Mouse (Mus musculus) ES-E14 (cell line): ENCODE data around the gene Clgn. TPM values are rescaled to one million over a fixed set of nuclear protein-coding genes. Genes with fewer than 3 reads are reported as not detected.

Experiments
- DNase-seq: peaks from one replicate; pipeline ENCODE4 v3.0.0-alpha.2; 2013; ENCODE audit warnings: low read depth, low spot score
- H3K27ac ChIP-seq: 2 replicates; pipeline ENCODE4 v1.5.1; 2012; ENCODE audit warnings: low read depth, mild to moderate bottlenecking, low read length, moderate library complexity, mixed read lengths; ENCODE audit not compliant: poor library complexity, insufficient read depth, severe bottlenecking
- H3K36me3 ChIP-seq: 2 replicates; pipeline ENCODE4 v1.6.1; 2012; ENCODE audit warnings: mild to moderate bottlenecking, low read length, moderate library complexity, mixed read lengths; ENCODE audit not compliant: control insufficient read depth, poor library complexity, insufficient read depth, severe bottlenecking
- H3K4me1 ChIP-seq, 2 experiments: fragments of 150-350 bp in 1 of 2; sonication (generic) in 1 of 2; 2 replicates each; pipeline ENCODE4 v1.6.1; 2012; ENCODE audit warnings: low read length in 2 of 2, mild to moderate bottlenecking in 1 of 2, mixed read lengths in 1 of 2; ENCODE audit not compliant: control insufficient read depth in 2 of 2, insufficient read depth in 2 of 2, poor library complexity in 1 of 2
- H3K4me3 ChIP-seq, 2 experiments: fragments of 150-350 bp in 1 of 2; sonication (generic) in 1 of 2; 2 replicates each; pipeline ENCODE4 v1.5.1; 2012; ENCODE audit warnings: low read length in 2 of 2, low read depth in 1 of 2, mild to moderate bottlenecking in 1 of 2, mixed read lengths in 1 of 2; ENCODE audit not compliant: insufficient read depth in 1 of 2, poor library complexity in 1 of 2, severe bottlenecking in 1 of 2
- H3K9ac ChIP-seq: 2 replicates; pipeline ENCODE4 v1.6.1; 2012; ENCODE audit warnings: low read depth, mild to moderate bottlenecking, low read length, mixed read lengths; ENCODE audit not compliant: poor library complexity, insufficient read depth, severe bottlenecking
- H3K9me3 ChIP-seq: fragments of 150-350 bp; sonication (generic); 2 replicates; pipeline ENCODE4 v1.6.1; 2012; ENCODE audit warnings: low read depth, mild to moderate bottlenecking, low read length; ENCODE audit not compliant: control insufficient read depth, insufficient read depth
- CHD2 ChIP-seq: IDR thresholded peaks from 2 replicates; pipeline ENCODE4 v1.6.1; 2014; ENCODE audit warnings: mild to moderate bottlenecking, low read depth, low read length, inconsistent platforms
- HCFC1 ChIP-seq: IDR thresholded peaks from 2 replicates; pipeline ENCODE4 v1.6.1; 2012; ENCODE audit warnings: low read length, inconsistent platforms, borderline replicate concordance; ENCODE audit not compliant: insufficient read depth
- MAFK ChIP-seq: IDR thresholded peaks from 2 replicates; pipeline ENCODE4 v1.6.1; 2014; ENCODE audit warnings: mild to moderate bottlenecking, low read depth, low read length, inconsistent platforms; ENCODE audit not compliant: insufficient read depth
- ZC3H11A ChIP-seq: IDR thresholded peaks from 2 replicates; pipeline ENCODE4 v1.6.1; 2012; ENCODE audit warnings: low read depth, mild to moderate bottlenecking, inconsistent platforms, low read length, borderline replicate concordance
- ZNF384 ChIP-seq: IDR thresholded peaks from 2 replicates; pipeline ENCODE4 v1.6.1; 2012; ENCODE audit warnings: low read depth, low read length, inconsistent platforms
- in situ Hi-C, 2 experiments: fragments of 600-800 bp; cut with MboI; formaldehyde crosslinking; loops; one replicate each; pipeline ENCODE4 v1.15.1; 2025; ENCODE audit warnings: low sequenced_read_pairs in 2 of 2, inconsistent platforms in 1 of 2; ENCODE audit not compliant: unreplicated experiment in 2 of 2
- total RNA-seq: library from RNA; depleted of rRNA; stranded (reverse); fragments of 300-350 nt; gene quantifications from 2 replicates; pipeline ENCODE4 v1.2.3, GENCODE M21; 2012; rRNA removed

The Clgn gene
- total RNA-seq, 1 experiment: 19.2 TPM

- no peak for DNase-seq
- no peaks in the 10 kb centered on the region for H3K36me3 ChIP-seq
- H3K27ac ChIP-seq: no peak overlapping the region
- no peaks in the 10 kb centered on the region for H3K9me3 ChIP-seq
- no peak overlapping the region for H3K4me3 ChIP-seq
- no peaks in the 10 kb centered on the region for H3K4me1 ChIP-seq
- in situ Hi-C loops: no loop called here
- no peak overlapping the region for H3K9ac ChIP-seq
- TF ChIP-seq ZNF384 (no peak), HCFC1 (no peak), MAFK (no peak), ZC3H11A (no peak), CHD2 (no peak)
Measured at GRCm38 (mm10) chr8:83451056-83451455, 61.4 kb downstream of the Clgn start.

GRCm38 (mm10) chr8:83457121-83457520 is 67.5 kb downstream of the Clgn start:
- in situ Hi-C loops: no loop called here

GRCm38 (mm10) chr8:83458222-83458621 is 68.6 kb downstream of the Clgn start, which contains the start of gene Scoc:
TSS of gene Scoc (minus strand) at chr8:83458391.
- Histone ChIP-seq H3K27ac (no peak within 1 kb of the TSS), H3K9ac (no peak within 1 kb of the TSS), H3K4me3 (no peak within 1 kb of the TSS), H3K9me3 (no peaks in the 10 kb centered on the region), H3K4me1 (no peaks in the 10 kb centered on the region), H3K36me3 (no peaks in the 10 kb centered on the region)
- in situ Hi-C loops: no loop called here
- TF ChIP-seq MAFK (no peak), HCFC1 (no peak), ZC3H11A (no peak), ZNF384 (no peak), CHD2 (no peak)
- DNase-seq: no peak

More at GRCm38 (mm10) chr8:83457121-83457520, 67.5 kb downstream of the Clgn start:
- H3K4me3 ChIP-seq: no peak overlapping the region
- DNase-seq: no peak
- no peak overlapping the region for H3K27ac ChIP-seq
- H3K9ac ChIP-seq: no peak overlapping the region
- TF ChIP-seq ZC3H11A (no peak), HCFC1 (no peak), CHD2 (no peak), ZNF384 (no peak), MAFK (no peak)
- H3K36me3 ChIP-seq: no peaks in the 10 kb centered on the region
- no peaks in the 10 kb centered on the region for H3K4me1 ChIP-seq
- H3K9me3 ChIP-seq: no peaks in the 10 kb centered on the region

DNA sequence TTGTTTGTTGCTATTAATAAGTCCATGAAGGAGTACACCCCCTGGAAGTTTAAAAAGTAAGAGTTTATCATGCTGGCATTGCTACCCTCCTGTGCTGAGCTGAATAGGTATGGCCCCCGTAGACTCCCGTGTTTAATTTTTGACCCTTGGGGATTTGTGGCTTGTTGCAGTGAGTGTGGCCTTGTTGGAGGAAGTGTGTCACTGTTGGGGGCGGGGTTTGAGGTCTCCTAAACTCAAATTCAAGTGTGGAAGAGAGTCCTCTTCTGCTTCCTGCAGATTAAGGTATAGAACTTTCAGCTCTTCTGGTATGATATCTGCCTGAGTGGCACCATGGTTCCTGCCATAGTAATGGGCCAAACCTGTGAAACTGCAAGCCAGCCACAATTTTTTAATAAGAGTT is 69.9 kb downstream of the Clgn start:
- in situ Hi-C loops: no loop called here

More for the DNA sequence above, 69.9 kb downstream of the Clgn start:
- H3K4me3 ChIP-seq: no peak overlapping the region
- H3K9ac ChIP-seq: no peak overlapping the region
- H3K9me3 ChIP-seq: no peaks in the 10 kb centered on the region
- TF ChIP-seq ZC3H11A: no peak
- TF ChIP-seq CHD2: no peak
- TF ChIP-seq HCFC1: no peak
- no peak for TF ChIP-seq ZNF384
- no peak for TF ChIP-seq MAFK
- no peaks in the 10 kb centered on the region for H3K36me3 ChIP-seq
- no peak overlapping the region for H3K27ac ChIP-seq
- H3K4me1 ChIP-seq: no peaks in the 10 kb centered on the region
- no peak for DNase-seq

Other genes starting within 250 kb of the Clgn start
- gene Tbc1d9, start 224.5 kb upstream of the Clgn start, total RNA-seq: 6.4 and 7.1 TPM in 2 replicates
- 0.58 and 1.0 TPM in 2 replicates for gene Gm10645, start 223.7 kb upstream of the Clgn start, total RNA-seq
- 0.13 and 0.16 TPM in 2 replicates for gene Ucp1, start 99.5 kb upstream of the Clgn start, total RNA-seq
- gene Elmod2, start 57.4 kb upstream of the Clgn start, total RNA-seq: 8.9 and 10.7 TPM in 2 replicates
- gene Mgat4d, start 41.4 kb upstream of the Clgn start, total RNA-seq: 0.31 and 0.32 TPM in 2 replicates
- 40.8 and 76.5 TPM in 2 replicates for gene Scoc, start 68.5 kb downstream of the Clgn start, total RNA-seq
- gene Olfr370, start 145.9 kb downstream of the Clgn start, total RNA-seq: not detected in 2 replicates
- 236 and 275 TPM in 2 replicates for gene Ndufb7, start 176.8 kb downstream of the Clgn start, total RNA-seq
- 246 and 386 TPM in 2 replicates for gene Tecr, start 218.1 kb downstream of the Clgn start, total RNA-seq
- 22.9 and 30.1 TPM in 2 replicates for gene Dnajb1, start 218.3 kb downstream of the Clgn start, total RNA-seq